Mouse (Mus musculus): ENCODE measurements at regions not wholly inside any gene's neighbourhood (a gene's known extent, or its start where the extent isn't known, plus 50 kb on each side); places are given as distances from the start of the nearest gene placed in this dataset.
"Not testable (repeated sequence)": the region's sequence is repeated elsewhere in the genome, so short reads cannot be mapped to it uniquely, and the experiment has no call there.

DNA sequence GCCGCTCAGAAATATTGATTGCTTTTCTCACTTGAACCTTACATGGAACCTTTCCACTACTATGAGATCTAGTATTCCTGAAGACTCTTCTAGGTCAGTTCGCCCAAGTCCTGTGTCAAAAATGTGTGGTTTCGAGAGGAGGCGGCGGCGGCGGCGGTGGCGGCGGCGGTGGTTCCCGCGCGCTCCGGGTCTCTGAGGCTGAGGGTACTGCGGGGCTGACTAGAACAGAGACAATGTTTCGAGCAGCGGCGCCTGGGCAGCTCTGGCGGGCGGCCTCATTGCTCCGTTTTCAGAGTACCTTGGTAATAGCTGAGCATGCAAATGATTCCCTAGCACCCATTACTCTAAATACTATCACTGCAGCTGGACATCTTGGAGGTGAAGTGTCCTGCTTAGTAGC is 957.0 kb upstream of the Gm597 start:
- not testable (repeated sequence) for DNase-seq (ENCODE audit: inconsistent age in 2 of 2, low spot score in 1 of 2)

DNA sequence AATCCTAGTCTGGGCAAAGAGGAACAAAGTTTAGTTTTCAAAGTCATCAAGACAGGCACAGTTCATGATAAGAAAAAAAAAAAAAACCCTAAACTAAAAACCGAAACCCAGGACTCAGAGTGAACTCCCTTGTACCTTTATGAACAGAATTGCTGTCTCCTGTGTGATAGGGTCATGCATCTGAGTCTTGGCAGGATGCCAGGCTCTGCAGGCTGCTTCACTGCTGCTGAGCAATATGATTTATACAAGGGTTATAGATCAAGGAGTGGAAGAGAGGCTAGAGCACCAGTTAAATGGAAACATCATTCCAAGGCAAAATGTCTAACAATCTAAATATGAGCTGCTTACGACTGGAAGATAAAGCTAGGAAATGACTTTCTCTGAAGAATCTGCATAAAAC is 951.9 kb upstream of the Gm597 start:
- peak; percentile 52 to 77 for DNase-seq (ENCODE audit: inconsistent age in 2 of 2, low spot score in 1 of 2)

Data from adrenal gland, adult (tissue).